Mouse (Mus musculus) layer of hippocampus, adult 11-12 months (tissue): ENCODE measurements around the gene Fosb.
"Not testable (repeated sequence)": the region's sequence is repeated elsewhere in the genome, so short reads cannot be mapped to it uniquely, and the experiment has no call there.

Experiments
- DNase-seq: peaks from one replicate; pipeline ENCODE4 v3.0.0; 2022; ENCODE audit warnings: low spot score

Fosb gene

GRCm38 (mm10) chr7:19281680-19282304 is 28.1 kb downstream of the Fosb start:
- DNase-seq: not testable (repeated sequence)

- no peak for DNase-seq
Observed at GRCm38 (mm10) chr7:19279581-19280114, 30.2 kb downstream of the Fosb start, which contains the start of gene Ppm1n. Gene Ppm1n (minus strand): TSS chr7:19280064.

- no peak for DNase-seq
Observed at GRCm38 (mm10) chr7:19279052-19279451, 30.8 kb downstream of the Fosb start.

DNA sequence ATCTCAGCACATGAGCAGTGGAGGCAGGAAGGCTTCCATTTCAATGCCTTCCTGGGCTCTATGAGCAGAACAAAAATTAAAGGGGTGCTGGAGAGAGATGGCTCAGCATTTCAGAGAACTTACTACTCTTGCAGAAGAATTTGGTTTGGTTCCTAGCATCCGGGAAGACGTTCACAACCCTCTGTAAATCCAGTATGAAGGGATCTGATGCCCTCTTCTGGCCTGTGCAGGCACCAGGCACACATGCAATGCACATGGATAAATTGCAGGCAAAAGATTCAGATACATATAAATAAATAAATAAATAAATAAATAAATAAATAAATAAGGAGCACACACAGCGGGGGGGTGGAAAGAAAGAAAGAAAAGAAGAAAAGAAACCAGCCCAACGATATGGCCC is 33.6 kb downstream of the Fosb start:
- DNase-seq: no peak

DNA sequence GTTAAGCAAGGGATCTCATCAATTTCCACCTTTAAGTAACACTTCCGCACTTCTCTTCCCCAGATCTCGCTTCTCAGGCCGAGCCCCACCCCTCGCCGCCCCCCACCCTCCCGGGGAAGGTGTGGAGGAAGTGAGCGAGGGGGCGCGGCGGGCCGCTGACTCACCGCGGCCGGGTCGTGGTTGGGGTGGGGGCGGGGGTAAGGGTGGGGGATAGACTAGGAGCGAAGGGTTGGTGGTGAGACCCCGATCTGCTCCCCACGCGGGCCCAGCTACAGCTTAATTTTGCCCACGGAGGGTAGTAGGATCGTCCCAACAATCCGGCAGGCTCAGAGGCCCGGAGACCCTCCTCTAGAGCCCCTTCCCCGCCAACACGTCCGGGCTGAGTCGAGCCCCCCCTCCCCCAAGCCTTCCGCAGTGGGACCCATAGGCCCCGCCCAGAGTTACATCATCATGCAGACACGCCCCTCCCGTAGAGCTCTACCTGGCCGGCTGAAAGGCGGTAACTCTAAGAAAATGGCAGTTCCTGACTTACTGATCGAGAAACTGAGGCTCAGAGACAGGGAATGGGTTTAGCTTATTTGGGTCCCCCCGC is 37.6 kb downstream of the Fosb start:
- DNase-seq: no peak

GRCm38 (mm10) chr7:19271238-19272172 is 38.3 kb downstream of the Fosb start, which contains the start of gene Vasp:
Gene Vasp (minus strand): TSS chr7:19271817.
- DNase-seq: peak; percentile 80

- DNase-seq: no peak
Observed at GRCm38 (mm10) chr7:19270509-19271237, 39.2 kb downstream of the Fosb start.

DNA sequence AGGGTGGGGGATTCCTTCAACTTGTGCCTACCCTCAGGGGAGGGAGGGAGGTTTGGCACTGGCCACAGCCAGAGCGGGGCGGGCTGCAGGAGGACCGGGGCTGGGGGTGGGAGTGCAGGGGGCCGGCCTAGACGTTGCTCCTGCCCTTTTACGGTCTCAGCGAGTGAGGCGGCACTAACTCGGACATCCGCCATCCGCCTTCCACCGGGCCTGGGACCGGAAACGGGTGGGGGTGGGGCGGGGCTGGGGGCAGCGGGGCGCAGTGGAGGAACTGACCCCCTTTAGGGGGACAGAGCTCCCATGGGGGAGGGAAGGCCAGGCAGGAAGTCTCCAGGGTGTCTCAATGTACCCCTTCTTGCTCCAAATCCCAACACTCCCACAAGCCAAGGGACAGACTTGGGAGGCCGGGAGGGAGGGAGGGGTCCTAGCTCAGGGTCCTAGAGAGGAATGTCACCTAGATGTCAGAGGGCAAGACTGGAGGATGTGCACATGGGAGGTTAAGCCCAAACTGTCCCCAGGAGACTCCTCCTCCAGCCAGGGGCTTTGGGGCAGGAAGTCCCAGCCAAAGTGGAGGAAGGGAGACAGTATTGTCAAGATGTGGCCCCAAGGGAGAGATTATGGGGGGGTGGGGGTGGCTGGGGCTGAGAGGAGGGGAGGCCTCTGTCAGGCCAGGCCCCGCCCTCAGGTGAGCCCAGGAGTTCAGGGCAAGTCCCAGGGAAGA is 40.0 kb downstream of the Fosb start:
- no peak for DNase-seq

DNA sequence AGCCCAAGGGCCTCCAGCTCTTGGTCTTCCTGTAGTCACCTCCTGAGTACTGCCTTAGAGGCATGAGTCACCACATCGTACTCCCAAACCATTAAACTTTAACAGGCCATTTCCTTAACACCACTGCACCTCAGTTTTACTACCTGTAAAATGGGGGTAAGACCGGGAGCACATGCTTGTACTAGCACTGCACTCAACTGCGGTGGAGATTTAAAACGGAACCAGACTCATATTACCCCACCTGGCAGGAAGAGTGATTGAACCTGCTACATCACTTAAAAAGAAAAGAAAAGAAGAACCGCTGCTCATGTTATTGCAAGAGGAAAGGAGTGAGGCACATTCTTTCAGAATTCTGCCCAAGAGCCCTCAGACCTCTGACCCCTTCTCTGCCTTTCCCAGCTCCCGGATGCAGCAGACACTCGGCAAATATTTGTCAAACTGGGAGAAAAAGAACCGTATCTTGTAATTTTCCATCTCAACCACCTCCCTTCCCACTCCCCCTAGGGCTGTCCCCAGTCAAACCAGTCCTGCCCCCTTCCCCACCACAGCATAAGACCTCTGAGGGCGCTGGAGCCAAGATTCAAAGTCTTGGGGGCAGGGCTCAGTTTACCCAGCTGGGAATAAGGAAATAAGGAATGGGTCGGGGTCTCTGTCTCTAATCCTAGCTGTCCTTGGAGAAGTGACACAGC is 40.7 kb downstream of the Fosb start:
- no peak for DNase-seq

DNA sequence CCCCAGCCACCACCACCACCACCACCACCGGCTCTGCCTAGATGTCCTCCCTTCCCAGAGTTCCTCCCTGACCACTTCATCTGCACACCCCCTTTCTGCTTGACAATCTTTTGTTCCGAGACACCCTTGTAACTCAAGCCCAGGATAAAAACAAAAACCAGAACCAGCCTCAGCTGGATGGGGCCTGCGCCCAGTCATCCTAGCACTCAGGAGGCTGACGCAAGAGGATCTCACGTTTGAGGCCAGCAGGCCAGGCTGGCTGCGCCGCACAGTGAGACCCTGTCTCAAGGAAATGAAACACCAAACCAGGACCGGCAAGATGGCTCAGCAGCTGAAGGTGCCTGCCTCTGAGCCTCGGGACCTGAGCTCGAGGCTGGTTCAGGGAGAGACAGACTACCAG is 42.8 kb downstream of the Fosb start:
- DNase-seq: no peak

- no peak for DNase-seq
Observed at GRCm38 (mm10) chr7:19265928-19266822, 43.7 kb downstream of the Fosb start.

DNA sequence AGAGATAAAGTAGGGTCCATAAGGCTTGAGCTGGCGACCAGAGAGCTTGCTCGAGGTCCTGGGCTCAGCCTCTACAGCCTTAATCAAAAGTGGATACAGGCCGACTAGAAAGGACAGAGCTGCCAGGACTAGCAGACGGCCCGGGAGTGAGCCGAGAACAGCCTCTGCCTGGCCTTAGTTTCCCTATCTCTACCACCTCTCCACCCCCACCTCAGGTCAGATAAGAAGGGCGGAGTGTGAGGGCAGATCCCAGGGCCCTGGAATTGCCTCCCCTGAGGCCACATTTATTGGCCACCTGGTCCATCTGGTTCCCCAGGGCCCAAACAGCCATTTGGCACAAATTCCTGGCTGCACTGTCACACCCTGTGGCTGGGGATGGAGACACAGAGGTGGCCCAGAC is 44.7 kb downstream of the Fosb start:
- no peak for DNase-seq

- no peak for DNase-seq
Observed at GRCm38 (mm10) chr7:19258336-19258735, 51.5 kb downstream of the Fosb start.

DNA sequence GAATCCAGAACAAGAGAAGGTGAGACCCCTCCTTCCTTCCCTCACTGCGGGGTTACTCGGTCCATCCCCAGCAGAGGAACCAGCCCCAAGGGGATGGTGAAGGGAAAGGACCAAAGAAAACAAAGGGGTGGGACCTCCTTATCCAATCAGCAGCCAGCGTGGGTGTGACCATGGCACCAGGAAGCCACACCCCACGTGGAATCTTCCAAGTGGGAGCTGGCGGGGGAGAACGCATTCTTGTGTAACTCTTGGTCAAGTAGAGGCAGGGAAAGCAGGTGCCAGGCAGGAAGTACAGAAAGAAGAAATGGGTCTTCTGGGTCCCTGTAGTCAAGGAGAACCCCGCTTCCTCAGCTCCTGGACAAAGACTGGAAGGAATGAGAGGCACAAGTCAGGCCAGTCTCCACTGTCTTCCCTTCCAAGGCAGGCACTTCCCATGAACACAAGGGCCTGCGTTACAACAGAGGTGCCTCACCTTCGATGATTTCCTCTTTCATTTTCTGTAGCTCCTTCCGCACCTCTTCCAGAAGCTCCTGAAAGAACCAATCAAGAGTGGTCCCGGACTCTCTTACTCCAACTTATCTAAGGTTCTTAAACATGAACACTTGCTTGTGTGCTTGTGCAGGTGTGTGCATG is 52.3 kb downstream of the Fosb start:
- peak; percentile 70 for DNase-seq

- no peak for DNase-seq
Observed at GRCm38 (mm10) chr7:19256567-19256966, 53.3 kb downstream of the Fosb start.

GRCm38 (mm10) chr7:19255395-19255794 is 54.5 kb downstream of the Fosb start:
- no peak for DNase-seq

DNA sequence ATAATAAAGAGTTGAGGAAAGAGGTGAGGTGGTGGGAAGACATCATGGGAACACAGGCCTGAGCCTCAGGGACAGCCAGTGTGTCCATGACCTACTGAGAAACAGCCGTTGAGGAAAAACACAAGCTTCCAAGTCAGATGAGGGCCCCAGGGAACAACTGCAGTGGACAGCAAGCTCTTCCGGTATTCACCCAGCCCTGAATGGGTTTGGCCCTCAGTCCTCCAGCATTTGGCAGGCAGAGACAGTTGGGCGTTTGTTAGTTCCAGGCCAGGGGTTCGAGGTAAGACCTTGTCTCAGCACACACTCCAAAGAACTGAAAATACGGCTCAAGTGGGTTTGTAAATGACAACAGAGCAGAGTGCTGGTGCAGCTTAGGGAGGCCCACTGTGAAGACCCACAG is 56.4 kb downstream of the Fosb start:
- no peak for DNase-seq
